8 mouse cellular contexts compared by ENCODE assay signal in genomic region chr13:53688934-53689333, GRCm38 (mm10).
A peak's percentile ranks its signal among the peaks of the same experiment; 100 is the strongest.
DNase-seq lines count a peak whose midpoint lies in the region; ATAC-seq and TF ChIP-seq lines count a peak whose summit lies in the region.

No protein-coding gene starts in this region.

- no peak for TF ChIP-seq CTCF in heart, postnatal 0 days (IDR thresholded peaks at IDR 0.05; ENCODE audit: low read depth)
- no peak for TF ChIP-seq CTCF in cerebellum, adult 2 months (IDR thresholded peaks at IDR 0.05; ENCODE audit: borderline replicate concordance, insufficient read depth, low read depth, low read length)

- no peaks in the 10 kb centered on the region for H3K9me3 ChIP-seq in heart, postnatal 0 days (replicated peaks; ENCODE audit: control insufficient read depth, low read length)
- H3K9me3 ChIP-seq in hindbrain, embryonic 10.5 days: no peaks in the 10 kb centered on the region
- no peaks in the 10 kb centered on the region for H3K9me3 ChIP-seq in midbrain, embryonic 12.5 days

- no peak for TF ChIP-seq POLR2A in cerebellum, adult 2 months (IDR thresholded peaks at IDR 0.05; ENCODE audit: borderline replicate concordance, insufficient read depth, low read length)

- no peak for TF ChIP-seq EP300 in heart, postnatal 0 days (IDR thresholded peaks at IDR 0.05; ENCODE audit: low read depth)

- no peaks in the 10 kb centered on the region for H3K4me1 ChIP-seq in heart, postnatal 0 days (ENCODE audit: control insufficient read depth, insufficient read depth)
- H3K4me1 ChIP-seq in hindbrain, embryonic 10.5 days (replicated peaks): peaks cover 36% of the 10 kb centered on the region
- peaks cover 10% of the 10 kb centered on the region; the same call in 1 of the 2 replicates for H3K4me1 ChIP-seq in midbrain, embryonic 12.5 days
- no peaks in the 10 kb centered on the region for H3K4me1 ChIP-seq in cerebellum, adult 2 months (ENCODE audit: control insufficient read depth, insufficient read depth, low read length)

- H3K4me2 ChIP-seq in heart, postnatal 0 days (ENCODE audit: low read depth, low read length): peak overlapping the region; percentile 48
- H3K4me2 ChIP-seq in midbrain, embryonic 12.5 days (replicated peaks): peak overlapping the region; percentile 34

- H3K36me3 ChIP-seq in heart, postnatal 0 days (replicated peaks; ENCODE audit: control insufficient read depth, insufficient read depth, low read length): no peaks in the 10 kb centered on the region
- H3K36me3 ChIP-seq in hindbrain, embryonic 10.5 days: no peaks in the 10 kb centered on the region
- no peaks in the 10 kb centered on the region for H3K36me3 ChIP-seq in midbrain, embryonic 12.5 days

- no peak for ATAC-seq in heart, postnatal 0 days (ENCODE audit: insufficient read depth, low read depth)
- no peak for ATAC-seq in midbrain, embryonic 12.5 days (ENCODE audit: low FRiP score, low read depth)

- H3K9ac ChIP-seq in heart, postnatal 0 days (replicated peaks; ENCODE audit: low read depth, low read length): no peak overlapping the region
- H3K9ac ChIP-seq in midbrain, embryonic 12.5 days (replicated peaks): no peak overlapping the region

- no peaks in the 10 kb centered on the region for H3K27me3 ChIP-seq in heart, postnatal 0 days (ENCODE audit: control insufficient read depth, insufficient read depth, low read length)
- peaks cover 32% of the 10 kb centered on the region for H3K27me3 ChIP-seq in hindbrain, embryonic 10.5 days (ENCODE audit: insufficient read depth, poor library complexity, severe bottlenecking)
- H3K27me3 ChIP-seq in midbrain, embryonic 12.5 days: peaks cover 76% of the 10 kb centered on the region
- H3K27me3 ChIP-seq in cerebellum, adult 2 months (ENCODE audit: control insufficient read depth, insufficient read depth, low read length): no peaks in the 10 kb centered on the region

- H3K27ac ChIP-seq in heart, postnatal 0 days (ENCODE audit: low read depth): no peak overlapping the region
- H3K27ac ChIP-seq in hindbrain, embryonic 10.5 days: peak overlapping the region; percentile 75
- no peak overlapping the region for H3K27ac ChIP-seq in midbrain, embryonic 12.5 days (replicated peaks)
- no peak overlapping the region for H3K27ac ChIP-seq in cerebellum, adult 2 months (ENCODE audit: insufficient read depth, low read length)

- 24% methylated on average over 8 of the region's 8 CpGs for WGBS in heart, postnatal 0 days
- WGBS in hindbrain, embryonic 10.5 days: 50% methylated on average over 8 of the region's 8 CpGs
- WGBS in midbrain, embryonic 12.5 days: 56% methylated on average over 8 of the region's 8 CpGs
- WGBS in cerebellum, adult 2 months: 39% methylated on average over 8 of the region's 8 CpGs

- intact Hi-C loops in heart, postnatal 10 days (cut with DNase I): loop anchor here (2.0 to 5.0 kb wide), 4 partner anchors 76 to 246 kb away; no protein-coding TSS in a partner anchor

- DNase-seq in heart, postnatal 0 days (ENCODE audit: low spot score): no peak
- DNase-seq in heart, postnatal 10 days: no peak
- peak; percentile 31 for DNase-seq in ZHBTc4 (ENCODE audit: low read depth, low spot score)
- no peak for DNase-seq in hindbrain, embryonic 10.5 days (ENCODE audit: low spot score)
- no peak for DNase-seq in adrenal gland, adult 18-20 months (ENCODE audit: low spot score in 2 of 2)
- no peak for DNase-seq in cerebellum, adult 2 months
- no peak for DNase-seq in right cerebral cortex, postnatal 25 days

- H3K4me3 ChIP-seq in heart, postnatal 0 days (ENCODE audit: low read depth, low read length): peak overlapping the region; percentile 24
- H3K4me3 ChIP-seq in hindbrain, embryonic 10.5 days: peak overlapping the region; percentile 33
- no peak overlapping the region for H3K4me3 ChIP-seq in midbrain, embryonic 12.5 days
- no peak overlapping the region for H3K4me3 ChIP-seq in cerebellum, adult 2 months (replicated peaks; ENCODE audit: insufficient read depth, low read depth, low read length)

Comparison
In these comparisons a context has a peak if more than half of its experiments do, and no peak if none do; other contexts are left out.
1. H3K4me3 ChIP-seq: peak in heart, postnatal 0 days (single experiment) and hindbrain, embryonic 10.5 days (single experiment); none in midbrain, embryonic 12.5 days (single experiment) and cerebellum, adult 2 months (single experiment).